8 mouse cellular contexts compared by ENCODE assay signal in the genomic region with DNA sequence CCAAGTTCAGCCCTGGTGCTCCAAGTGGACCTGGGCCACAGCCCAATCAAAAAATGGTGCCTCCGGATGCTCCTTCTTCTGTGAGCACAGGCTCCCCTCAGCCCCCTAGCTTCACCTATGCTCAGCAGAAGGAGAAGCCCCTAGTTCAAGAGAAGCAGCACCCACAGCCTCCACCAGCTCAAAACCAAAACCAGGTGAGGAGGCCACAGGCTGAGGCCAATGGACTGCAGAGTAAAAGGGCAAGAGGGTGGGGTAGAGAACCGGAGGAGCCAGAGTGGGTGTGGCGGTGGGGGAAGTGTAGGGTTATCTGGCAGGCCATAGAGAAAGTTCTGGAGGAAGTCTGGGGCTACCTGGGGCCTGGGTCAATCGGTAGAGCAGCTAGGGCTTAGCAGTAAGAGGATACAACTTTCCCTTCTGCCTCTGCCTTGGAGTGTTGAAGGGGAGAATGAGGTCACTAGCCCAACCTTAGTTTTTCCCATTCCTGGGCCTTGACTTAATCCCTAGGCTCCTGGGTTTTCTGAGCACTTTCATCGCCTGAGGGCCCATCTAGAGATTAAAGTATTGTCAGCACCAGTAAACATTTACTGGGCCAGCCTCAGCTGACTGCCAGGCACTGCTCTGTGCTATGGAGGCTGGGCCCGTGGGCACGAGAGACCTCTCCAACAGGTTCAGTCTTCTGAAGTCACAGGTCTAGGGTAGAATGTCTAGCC. TPM values are rescaled to one million over a fixed set of nuclear protein-coding genes. Genes with fewer than 3 reads are reported as not detected.
DNase-seq lines count a peak whose midpoint lies in the region; ATAC-seq and TF ChIP-seq lines count a peak whose summit lies in the region.

No protein-coding gene starts in this region.

- peaks cover 38% of the 10 kb centered on the region for H3K36me3 ChIP-seq in forebrain, embryonic 13.5 days (ENCODE audit: poor library complexity, severe bottlenecking)
- H3K36me3 ChIP-seq in forebrain, embryonic 16.5 days (ENCODE audit: control insufficient read depth, insufficient read depth) = peaks cover 9% of the 10 kb centered on the region; the same call in 1 of the 2 replicates

- H3K9ac ChIP-seq in forebrain, embryonic 13.5 days = no peak overlapping the region
- no peak overlapping the region for H3K9ac ChIP-seq in forebrain, embryonic 16.5 days (replicated peaks; ENCODE audit: low read depth, low read length)

- no peaks in the 10 kb centered on the region for H3K9me3 ChIP-seq in forebrain, embryonic 13.5 days (replicated peaks)
- H3K9me3 ChIP-seq in forebrain, embryonic 16.5 days (ENCODE audit: control insufficient read depth, low read length) = no peaks in the 10 kb centered on the region

- peak overlapping the region; percentile 90; the same call in 1 of the 2 replicates for H3K4me2 ChIP-seq in forebrain, embryonic 13.5 days
- H3K4me2 ChIP-seq in forebrain, embryonic 16.5 days (ENCODE audit: low read length) = no peak overlapping the region; the same call in 1 of the 2 replicates

- no peak overlapping the region for H3K4me3 ChIP-seq in forebrain, embryonic 13.5 days
- H3K4me3 ChIP-seq in forebrain, embryonic 16.5 days (replicated peaks; ENCODE audit: low read length) = no peak overlapping the region
- no peak overlapping the region for H3K4me3 ChIP-seq in bone marrow macrophage, adult 2 months (ENCODE audit: insufficient read depth, low read length)

- no peak for TF ChIP-seq CTCF in bone marrow macrophage, adult 2 months (IDR thresholded peaks at IDR 0.05; ENCODE audit: low read depth, low read length)

- WGBS in forebrain, embryonic 13.5 days = 84% methylated on average over 7 of the region's 7 CpGs
- 92% methylated on average over 7 of the region's 7 CpGs for WGBS in forebrain, embryonic 16.5 days

- no peak for ATAC-seq in forebrain, embryonic 13.5 days
- ATAC-seq in forebrain, embryonic 16.5 days = no peak

- H3K27me3 ChIP-seq in forebrain, embryonic 13.5 days = no peaks in the 10 kb centered on the region
- H3K27me3 ChIP-seq in forebrain, embryonic 16.5 days (replicated peaks; ENCODE audit: control insufficient read depth, insufficient read depth, low read length) = no peaks in the 10 kb centered on the region

- DNase-seq in induced T-regulatory cell, adult 2 months (ENCODE audit: low read depth) = peak; percentile 29
- DNase-seq in lung, postnatal 36 days = peak; percentile 63
- no peak for DNase-seq in frontal cortex, adult 2 months (ENCODE audit: extremely low spot score in 1 of 2, low spot score in 1 of 2)
- DNase-seq in urinary bladder, postnatal 25 days (ENCODE audit: low spot score) = no peak
- DNase-seq in adrenal gland, postnatal 10 days = no peak

- TF ChIP-seq POLR2A in bone marrow macrophage, adult 2 months (IDR thresholded peaks at IDR 0.05; ENCODE audit: borderline replicate concordance, low read depth, low read length) = no peak

- peaks cover 46% of the 10 kb centered on the region for H3K4me1 ChIP-seq in forebrain, embryonic 13.5 days
- peaks cover 25% of the 10 kb centered on the region for H3K4me1 ChIP-seq in forebrain, embryonic 16.5 days (replicated peaks; ENCODE audit: control insufficient read depth, insufficient read depth, low read length)
- H3K4me1 ChIP-seq in bone marrow macrophage, adult 2 months (ENCODE audit: control insufficient read depth, insufficient read depth, low read length) = peaks cover 40% of the 10 kb centered on the region

- H3K27ac ChIP-seq in forebrain, embryonic 13.5 days = no peak overlapping the region
- no peak overlapping the region for H3K27ac ChIP-seq in forebrain, embryonic 16.5 days (ENCODE audit: low read length)
- 0 out of 2 replicates have a peak overlapping the region, but pooled peaks have one; percentile 62 for H3K27ac ChIP-seq in bone marrow macrophage, adult 2 months (ENCODE audit: insufficient read depth, low read depth, low read length)

RNA-seq across cellular contexts. Expression of a gene that starts 2.5 kb away (rescaled TPM):
- 39.8 and 41.1 TPM in 2 replicates for polyA plus RNA-seq in forebrain, embryonic 13.5 days (2015; fragmentation: Nextera tagmentation; extraction: Ambion mirVana)
- 33.6 and 37.1 TPM in 2 replicates for polyA plus RNA-seq in forebrain, embryonic 16.5 days (2015; fragmentation: Nextera tagmentation; extraction: Ambion mirVana)
- polyA plus RNA-seq in bone marrow macrophage, adult 2 months (2012; ENCODE audit: insufficient read depth, insufficient read length, missing spikeins) = 88.7 and 98.6 TPM in 2 replicates
- 59.7 and 69.8 TPM in 2 replicates for polyA plus RNA-seq in frontal cortex, adult 2 months (2012; rRNA removed)
- total RNA-seq in adrenal gland, postnatal 10 days (2021) = 100 to 1,000 TPM in 1 of 2 experiments, 10 to 100 TPM in 1; 73.1 to 112 TPM

RNA-seq across cellular contexts. Expression of a gene that starts 21.1 kb away (rescaled TPM):
- polyA plus RNA-seq in forebrain, embryonic 13.5 days (2015; fragmentation: Nextera tagmentation; extraction: Ambion mirVana) = 0.23 and 0.28 TPM in 2 replicates
- 0.14 and 0.27 TPM in 2 replicates for polyA plus RNA-seq in forebrain, embryonic 16.5 days (2015; fragmentation: Nextera tagmentation; extraction: Ambion mirVana)
- not detected in 2 replicates for polyA plus RNA-seq in bone marrow macrophage, adult 2 months (2012; ENCODE audit: insufficient read depth, insufficient read length, missing spikeins)
- polyA plus RNA-seq in frontal cortex, adult 2 months (2012; rRNA removed) = 0.23 and 0.52 TPM in 2 replicates
- total RNA-seq in adrenal gland, postnatal 10 days (2021) = 1 to 10 TPM; 2.8 to 8.6 TPM

RNA-seq across cellular contexts. Expression of a gene that starts 27.5 kb away (rescaled TPM):
- 4.0 and 4.4 TPM in 2 replicates for polyA plus RNA-seq in forebrain, embryonic 13.5 days (2015; fragmentation: Nextera tagmentation; extraction: Ambion mirVana)
- 5.3 and 7.1 TPM in 2 replicates for polyA plus RNA-seq in forebrain, embryonic 16.5 days (2015; fragmentation: Nextera tagmentation; extraction: Ambion mirVana)
- polyA plus RNA-seq in bone marrow macrophage, adult 2 months (2012; ENCODE audit: insufficient read depth, insufficient read length, missing spikeins) = not detected in 2 replicates
- 85.7 and 92.4 TPM in 2 replicates for polyA plus RNA-seq in frontal cortex, adult 2 months (2012; rRNA removed)
- 1 to 10 TPM in 1 of 2 experiments, under 1 TPM in 1; 0.81 to 1.2 TPM for total RNA-seq in adrenal gland, postnatal 10 days (2021)

RNA-seq across cellular contexts. Expression of a gene that starts 48.1 kb away (rescaled TPM):
- polyA plus RNA-seq in forebrain, embryonic 13.5 days (2015; fragmentation: Nextera tagmentation; extraction: Ambion mirVana) = not detected in 2 replicates
- not detected in 2 replicates for polyA plus RNA-seq in forebrain, embryonic 16.5 days (2015; fragmentation: Nextera tagmentation; extraction: Ambion mirVana)
- polyA plus RNA-seq in bone marrow macrophage, adult 2 months (2012; ENCODE audit: insufficient read depth, insufficient read length, missing spikeins) = not detected in 2 replicates
- 0.17 and 0.18 TPM in 2 replicates for polyA plus RNA-seq in frontal cortex, adult 2 months (2012; rRNA removed)
- 1 to 10 TPM; 1.0 to 1.9 TPM for total RNA-seq in adrenal gland, postnatal 10 days (2021)

RNA-seq across cellular contexts. Expression of a gene that starts 53.3 kb away (rescaled TPM):
- not detected in 2 replicates for polyA plus RNA-seq in forebrain, embryonic 13.5 days (2015; fragmentation: Nextera tagmentation; extraction: Ambion mirVana)
- polyA plus RNA-seq in forebrain, embryonic 16.5 days (2015; fragmentation: Nextera tagmentation; extraction: Ambion mirVana) = not detected in 2 replicates
- polyA plus RNA-seq in bone marrow macrophage, adult 2 months (2012; ENCODE audit: insufficient read depth, insufficient read length, missing spikeins) = not detected in 2 replicates
- polyA plus RNA-seq in frontal cortex, adult 2 months (2012; rRNA removed) = 0.08 and 0.14 TPM in 2 replicates
- 1 to 10 TPM in 1 of 2 experiments, under 1 TPM in 1; 0.99 to 2.0 TPM for total RNA-seq in adrenal gland, postnatal 10 days (2021)

Comparison
In these comparisons a context has a peak if more than half of its experiments do, and no peak if none do; other contexts are left out.
1. DNase-seq: peak in induced T-regulatory cell, adult 2 months (single experiment) and lung, postnatal 36 days (single experiment); none in frontal cortex, adult 2 months (0 of 2), urinary bladder, postnatal 25 days (single experiment) and adrenal gland, postnatal 10 days (single experiment).
2. RNA of a gene that starts 27.5 kb away (polyA plus RNA-seq): 85.7 to 92.4 TPM in frontal cortex, adult 2 months; 5.3 to 7.1 TPM in forebrain, embryonic 16.5 days, 4.0 to 4.4 TPM in forebrain, embryonic 13.5 days and not detected in bone marrow macrophage, adult 2 months; every median in the first group is over 10 times any median in the second.